Mouse (Mus musculus): ENCODE measurements around the gene Col16a1.

DNA sequence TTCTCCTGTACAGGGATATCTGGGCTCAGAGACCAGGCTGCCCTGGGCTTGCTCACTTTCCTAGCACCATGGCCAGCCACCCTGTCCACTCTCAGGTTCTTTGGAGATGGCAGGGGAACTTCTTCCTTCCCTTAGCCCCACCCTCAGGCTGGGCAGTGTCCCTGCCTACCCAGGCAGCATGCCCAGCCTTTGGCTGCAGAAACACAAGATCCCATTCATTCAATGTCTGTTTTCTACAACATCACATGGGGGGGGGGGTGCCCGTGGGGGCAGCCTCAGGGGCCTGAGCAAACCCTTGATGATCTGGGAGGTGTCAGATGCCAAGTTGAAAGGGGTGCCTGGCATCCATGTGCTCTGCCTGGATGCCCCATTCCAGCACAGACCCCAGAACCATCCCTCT is 7.1 kb downstream of the Col16a1 start:
- TF ChIP-seq CTCF (IDR thresholded peaks at IDR 0.05; ENCODE audit: extremely low read depth, insufficient read depth, insufficient read length, insufficient replicate concordance): no peak
- no peak for TF ChIP-seq POLR2A (IDR thresholded peaks at IDR 0.05; ENCODE audit: low read depth, low read length)
